Mouse (Mus musculus) midbrain, postnatal 0 days (tissue): ENCODE measurements around the gene Adamts17. TPM values are rescaled to one million over a fixed set of nuclear protein-coding genes. Genes with fewer than 3 reads are reported as not detected.

Source experiments
- ATAC-seq: fragments of 200-750 bp; cut with Nextera tagmentation; 2 replicates; pipeline ENCODE4 v1.8.0; 2017; ENCODE audit warnings: moderate number of reproducible peaks, mild to moderate bottlenecking, moderate TSS enrichment, moderate library complexity; ENCODE audit not compliant: low FRiP score
- DNase-seq: peaks from one replicate; pipeline ENCODE4 v3.0.0-alpha.2; 2015; ENCODE audit warnings: low spot score
- H3K27ac ChIP-seq: fragments of 300-500 bp; sonication (generic); 2 replicates; pipeline ENCODE4 v1.5.1; 2014; ENCODE audit warnings: low read depth, mild to moderate bottlenecking, low read length, mixed read lengths
- H3K27me3 ChIP-seq: fragments of 300-500 bp; sonication (generic); 2 replicates; pipeline ENCODE4 v1.6.1; 2014; ENCODE audit warnings: low read length, control low read depth, mixed read lengths; ENCODE audit not compliant: insufficient read depth
- H3K36me3 ChIP-seq: fragments of 300-500 bp; sonication (generic); 2 replicates; pipeline ENCODE4 v1.6.1; 2014; ENCODE audit warnings: low read length, control low read depth, mixed read lengths; ENCODE audit not compliant: insufficient read depth
- H3K4me1 ChIP-seq: fragments of 300-500 bp; sonication (generic); 2 replicates; pipeline ENCODE4 v1.6.1; 2014; ENCODE audit warnings: mild to moderate bottlenecking, control low read depth, antibody characterized with exemption, low read length, mixed read lengths; ENCODE audit not compliant: insufficient read depth
- H3K4me2 ChIP-seq: fragments of 300-500 bp; sonication (generic); 2 replicates; pipeline ENCODE4 v1.6.1; 2014; ENCODE audit warnings: low read depth, mild to moderate bottlenecking, low read length, mixed read lengths; ENCODE audit not compliant: poor library complexity, severe bottlenecking
- H3K4me3 ChIP-seq: fragments of 300-500 bp; sonication (generic); 2 replicates; pipeline ENCODE4 v1.5.1; 2014; ENCODE audit warnings: low read depth, mild to moderate bottlenecking, low read length, moderate library complexity
- H3K9ac ChIP-seq: fragments of 300-500 bp; sonication (generic); replicated peaks from 2 replicates; pipeline ENCODE4 v1.6.1; 2014; ENCODE audit warnings: mild to moderate bottlenecking, low read length, moderate library complexity, mixed read lengths; ENCODE audit not compliant: poor library complexity, severe bottlenecking
- H3K9me3 ChIP-seq: fragments of 300-500 bp; sonication (generic); 2 replicates; pipeline ENCODE4 v1.6.1; 2016; ENCODE audit warnings: low read length, control low read depth
- CTCF ChIP-seq: IDR thresholded peaks from 2 replicates; pipeline ENCODE4 v1.5.1; 2016; ENCODE audit warnings: antibody characterized with exemption, mild to moderate bottlenecking
- WGBS: fragments of 180-500 bp; shearing (Covaris S2); extraction: QIAGEN DNeasy Blood & Tissue Kit; methylation state at CpG from one replicate; pipeline ENCODE4 v1.1.7; 2014; 5-methylcytosine and 5-hydroxymethylcytosine counted together
- polyA plus RNA-seq: library from polyadenylated mRNA; unstranded; fragments of >200 nt; fragmentation: Nextera tagmentation; extraction: Ambion mirVana; gene quantifications from 2 replicates; pipeline ENCODE4 v1.2.1, GENCODE M21; 2015
- total RNA-seq: library from RNA; depleted of rRNA; stranded (reverse); fragments of >200 nt; gene quantifications from 2 replicates; pipeline ENCODE4 v1.2.3, GENCODE M21; 2014

Gene Adamts17
- total and polyA plus RNA-seq, 2 experiments from 2014 or later, result 3.2 to 13.0 TPM

GRCm38 (mm10) chr7:66936911-66937310 lies 97.4 kb downstream of the Adamts17 start:
- H3K9me3 ChIP-seq, result no peaks in the 10 kb centered on the region
- TF ChIP-seq CTCF, result no peak
- DNase-seq (no peak), ATAC-seq (no peak)
- H3K4me1 ChIP-seq, result no peaks in the 10 kb centered on the region
- H3K36me3 ChIP-seq, result no peaks in the 10 kb centered on the region
- H3K27ac ChIP-seq, result no peak overlapping the region
- H3K4me2 ChIP-seq, result no peak overlapping the region
- H3K4me3 ChIP-seq, result no peak overlapping the region
- WGBS, result 82% methylated on average over 2 of the region's 2 CpGs
- no peak overlapping the region for H3K9ac ChIP-seq
- H3K27me3 ChIP-seq, result no peaks in the 10 kb centered on the region

DNA sequence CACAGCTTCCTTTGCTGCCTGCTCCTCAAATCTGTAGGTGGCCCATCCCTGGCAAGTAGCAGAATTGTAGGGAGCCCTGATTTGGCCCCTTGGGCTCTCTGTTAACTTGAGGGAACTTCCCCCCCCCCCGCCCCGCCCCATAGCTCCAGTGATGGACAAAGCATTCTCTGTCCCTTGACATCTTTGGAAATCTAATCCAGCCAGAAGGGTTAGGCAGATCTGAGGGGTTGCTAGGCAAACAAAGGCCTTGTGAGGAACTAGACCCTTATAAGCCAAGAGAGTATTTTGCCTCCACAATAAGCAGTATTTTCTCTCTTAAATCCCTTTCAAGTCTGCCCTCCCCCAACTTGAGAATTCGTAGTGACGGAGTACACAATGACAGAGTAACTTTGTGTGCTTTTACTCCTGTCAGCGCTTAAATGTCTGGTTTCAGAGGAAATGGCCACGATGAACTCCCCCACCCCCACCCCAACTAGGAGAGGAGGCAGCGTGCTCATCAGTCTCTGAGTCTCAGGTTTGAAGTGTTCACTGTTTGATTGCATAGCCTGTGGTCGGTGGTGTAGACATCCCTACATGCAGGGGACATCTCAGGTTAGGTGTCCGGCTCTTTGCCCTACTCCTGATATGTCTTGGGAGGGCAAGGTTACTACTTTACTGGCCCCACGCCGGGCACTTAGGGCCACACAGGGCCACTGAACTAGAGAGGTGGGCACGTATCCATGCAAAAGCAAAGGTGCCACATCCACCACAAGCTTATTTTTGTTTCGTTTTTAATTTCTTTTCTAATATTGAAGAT lies 99.7 kb downstream of the Adamts17 start:
- H3K27ac ChIP-seq, result no peak overlapping the region
- WGBS, result 56% methylated on average over 13 of the region's 13 CpGs
- no peak overlapping the region for H3K9ac ChIP-seq
- peak; percentile 49; the same call in 1 of the 2 replicates for ATAC-seq
- no peak overlapping the region for H3K4me3 ChIP-seq
- no peaks in the 10 kb centered on the region for H3K4me1 ChIP-seq
- no peaks in the 10 kb centered on the region for H3K36me3 ChIP-seq
- no peaks in the 10 kb centered on the region for H3K27me3 ChIP-seq
- no peaks in the 10 kb centered on the region for H3K9me3 ChIP-seq
- no peak for DNase-seq
- no peak for TF ChIP-seq CTCF
- H3K4me2 ChIP-seq, result no peak overlapping the region

DNA sequence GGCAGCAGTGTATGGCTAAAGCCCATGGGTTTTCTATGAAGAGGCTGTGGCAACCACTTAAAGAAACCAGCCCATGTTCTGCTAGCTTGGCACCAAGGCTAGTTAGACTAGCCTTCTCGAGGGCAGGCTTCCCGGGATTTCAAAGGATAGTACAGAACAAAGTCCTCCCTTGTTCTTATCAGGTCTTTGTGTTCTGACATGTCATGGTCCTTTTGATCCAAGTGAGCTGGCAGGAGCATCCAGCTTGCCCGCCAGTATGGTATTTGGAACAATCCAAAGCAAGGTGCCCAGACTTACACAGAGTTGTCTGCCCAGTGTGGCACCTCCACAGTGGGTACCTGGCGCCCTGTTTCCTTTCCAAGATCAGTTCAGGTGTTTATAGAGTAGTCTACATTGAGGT lies 101.2 kb downstream of the Adamts17 start:
- no peak overlapping the region for H3K27ac ChIP-seq
- no peak for ATAC-seq
- no peaks in the 10 kb centered on the region for H3K9me3 ChIP-seq
- no peak for TF ChIP-seq CTCF
- no peaks in the 10 kb centered on the region for H3K36me3 ChIP-seq
- no peak overlapping the region for H3K9ac ChIP-seq
- WGBS, result 69% methylated on average over 4 of the region's 4 CpGs
- no peak overlapping the region for H3K4me3 ChIP-seq
- H3K4me1 ChIP-seq, result no peaks in the 10 kb centered on the region
- no peaks in the 10 kb centered on the region for H3K27me3 ChIP-seq
- no peak for DNase-seq
- H3K4me2 ChIP-seq, result no peak overlapping the region

- ATAC-seq (no peak), DNase-seq (no peak)
- Histone ChIP-seq H3K27ac (no peak overlapping the region), H3K9ac (no peak overlapping the region), H3K4me2 (no peak overlapping the region), H3K4me1 (no peaks in the 10 kb centered on the region), H3K36me3 (no peaks in the 10 kb centered on the region), H3K9me3 (no peaks in the 10 kb centered on the region), H3K27me3 (no peaks in the 10 kb centered on the region), H3K4me3 (no peak overlapping the region)
- no peak for TF ChIP-seq CTCF
- WGBS, result 99% methylated on average over 3 of the region's 3 CpGs
Measured at GRCm38 (mm10) chr7:66949006-66949405, 109.5 kb downstream of the Adamts17 start.

DNA sequence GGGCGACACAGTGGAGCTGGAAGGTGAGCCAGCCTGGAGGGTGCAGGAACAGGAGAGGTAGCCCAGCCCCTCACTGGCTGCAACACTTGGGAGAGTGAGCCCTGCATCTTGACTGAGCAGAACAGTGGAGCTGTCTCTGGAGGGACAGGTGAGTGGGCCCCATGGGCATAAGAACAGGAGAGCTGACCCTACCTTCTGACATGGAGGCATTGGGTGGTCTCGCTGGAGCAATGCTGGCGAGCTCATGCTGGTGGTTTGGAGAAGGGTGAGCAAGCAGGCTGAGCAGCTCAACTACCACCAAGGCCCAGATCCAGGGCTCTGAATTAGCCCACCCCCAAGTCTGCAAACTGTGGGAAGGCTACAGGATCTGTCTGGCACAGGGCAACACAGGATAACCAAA lies 113.4 kb downstream of the Adamts17 start:
- Histone ChIP-seq H3K27ac (no peak overlapping the region), H3K4me1 (no peaks in the 10 kb centered on the region), H3K4me2 (no peak overlapping the region), H3K4me3 (no peak overlapping the region), H3K9me3 (no peaks in the 10 kb centered on the region), H3K36me3 (no peaks in the 10 kb centered on the region), H3K9ac (no peak overlapping the region), H3K27me3 (no peaks in the 10 kb centered on the region)
- DNase-seq (no peak), ATAC-seq (peak; percentile 31; the same call in 1 of the 2 replicates)
- TF ChIP-seq CTCF, result no peak
- WGBS, result 84% methylated on average over 3 of the region's 3 CpGs

GRCm38 (mm10) chr7:66954073-66954472 lies 114.5 kb downstream of the Adamts17 start:
- H3K27me3 ChIP-seq, result no peaks in the 10 kb centered on the region
- no peak overlapping the region for H3K4me2 ChIP-seq
- ATAC-seq (no peak), DNase-seq (no peak)
- no peak overlapping the region for H3K4me3 ChIP-seq
- H3K4me1 ChIP-seq, result no peaks in the 10 kb centered on the region
- no peaks in the 10 kb centered on the region for H3K9me3 ChIP-seq
- no peak overlapping the region for H3K9ac ChIP-seq
- no peaks in the 10 kb centered on the region for H3K36me3 ChIP-seq
- no peak overlapping the region for H3K27ac ChIP-seq
- 75% methylated on average over 8 of the region's 8 CpGs for WGBS
- no peak for TF ChIP-seq CTCF
